Mouse (Mus musculus) B cell, adult 62 days (primary cell): ENCODE measurements around the gene Adamts6. TPM values are rescaled to one million over a fixed set of nuclear protein-coding genes. Genes with fewer than 3 reads are reported as not detected.

Source experiments
- total RNA-seq: library from RNA; stranded (reverse); gene quantifications from 4 replicates; pipeline ENCODE4 v1.2.4, GENCODE M21; 2023

Gene Adamts6
- 16.6 to 28.4 TPM (median 21.5 TPM) in 4 replicates for total RNA-seq

DNA sequence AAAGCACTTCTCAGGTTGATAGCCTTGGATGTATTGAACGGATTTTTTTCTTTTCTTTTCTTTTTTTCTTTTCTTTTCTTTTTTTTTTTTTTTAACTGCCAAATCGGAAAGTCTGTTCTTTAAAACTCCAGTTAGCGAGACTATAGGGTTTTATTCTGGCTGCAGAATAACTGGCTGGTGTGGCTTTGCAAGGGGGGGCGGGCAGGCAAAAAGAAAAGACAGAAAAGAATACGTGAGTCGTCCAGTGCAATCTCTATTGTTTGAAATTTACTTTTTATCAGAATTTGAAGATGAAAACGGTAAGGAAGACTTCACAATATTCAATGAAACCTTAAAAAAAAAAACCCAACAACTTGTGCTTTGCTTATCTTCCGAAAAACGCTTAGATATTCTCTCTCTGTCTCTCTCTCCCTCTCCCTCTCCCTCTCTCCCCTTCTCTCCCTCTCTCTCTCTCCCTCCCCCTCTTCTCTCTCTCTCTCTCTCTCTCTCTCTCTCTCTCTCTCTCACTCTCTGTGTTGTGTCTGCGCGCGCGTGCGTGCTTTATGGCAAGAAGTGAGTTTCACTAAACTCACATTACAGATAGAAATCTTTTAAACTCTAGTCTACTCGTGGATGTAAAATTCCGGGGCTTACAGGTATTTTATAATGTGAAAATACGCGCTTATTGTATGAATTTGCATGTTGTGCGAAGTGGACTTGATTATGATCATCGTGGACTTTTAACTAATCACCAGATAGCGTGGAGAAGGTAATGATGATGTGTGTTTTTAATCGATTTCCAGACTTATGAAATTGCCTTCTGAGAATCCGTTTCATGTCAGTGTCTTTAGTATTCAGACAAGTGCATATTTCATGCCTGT is at the start of gene Adamts6:
Adamts6 (plus strand) TSS at position 470 of the 860 bp plus-strand sequence.

Other genes with a start within 250 kb of the Adamts6 start
- gene Nln, start 178.2 kb upstream of the Adamts6 start, total RNA-seq: 16.9 to 24.5 TPM (median 19.2 TPM) in 4 replicates
- 0.18 to 0.22 TPM in 2 of 4 replicates, not detected in the others for gene Sgtb, start 178.1 kb upstream of the Adamts6 start, total RNA-seq
- 20.9 to 27.4 TPM (median 24.5 TPM) in 4 replicates for gene Trappc13, start 109.4 kb upstream of the Adamts6 start, total RNA-seq
- 11.2 to 15.6 TPM (median 13.6 TPM) in 4 replicates for gene Trim23, start 109.0 kb upstream of the Adamts6 start, total RNA-seq
- 5.0 to 8.2 TPM (median 6.8 TPM) in 4 replicates for gene Cenpk, start 59.2 kb upstream of the Adamts6 start, total RNA-seq
- 33.4 to 41.3 TPM (median 38.3 TPM) in 4 replicates for gene Ppwd1, start 59.0 kb upstream of the Adamts6 start, total RNA-seq